Mouse (Mus musculus): ENCODE data around the gene Atcay. TPM values are rescaled to one million over a fixed set of nuclear protein-coding genes. Genes with fewer than 3 reads are reported as not detected.
A peak's percentile ranks its signal among the peaks of the same experiment; 100 is the strongest.
"Not testable (repeated sequence)": the region's sequence is repeated elsewhere in the genome, so short reads cannot be mapped to it uniquely, and the experiment has no call there.

The Atcay gene
- polyA plus RNA-seq, 1 experiment from 2014 or later: 0.69 TPM

DNA sequence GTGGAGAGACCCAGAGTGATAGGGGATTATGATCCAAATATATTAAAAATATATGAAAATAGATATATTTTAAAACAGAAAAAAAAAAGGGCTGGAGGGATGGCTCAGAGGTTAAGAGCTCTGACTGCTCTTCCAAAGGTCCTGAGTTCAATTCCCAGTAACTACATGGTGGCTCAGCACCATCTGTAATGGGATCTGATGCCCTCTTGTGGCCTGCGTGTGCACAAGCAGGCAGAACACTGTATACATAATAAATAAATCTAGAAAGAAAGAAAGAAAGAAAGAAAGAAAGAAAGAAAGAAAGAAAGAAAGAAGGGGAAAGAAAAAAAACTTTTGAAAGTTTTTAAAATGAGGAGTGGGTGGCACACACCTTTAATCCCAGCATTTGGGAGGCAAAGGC, 13.4 kb downstream of the Atcay start:
- not testable (repeated sequence) for H3K9ac ChIP-seq; H3K4me3 ChIP-seq (replicated peaks); H3K36me3 ChIP-seq; H3K4me1 ChIP-seq; H3K9me3 ChIP-seq (replicated peaks); H3K4me2 ChIP-seq (replicated peaks); ATAC-seq (ENCODE audit: insufficient number of reproducible peaks, low FRiP score, low TSS enrichment, low read depth); H3K27ac ChIP-seq (replicated peaks); H3K27me3 ChIP-seq
- 14% methylated on average over 1 of the region's 1 CpGs for WGBS

GRCm38 (mm10) chr10:81216810-81217209, 13.8 kb downstream of the Atcay start:
- H3K4me3 ChIP-seq (replicated peaks): no peak overlapping the region
- no peak for ATAC-seq (ENCODE audit: insufficient number of reproducible peaks, low FRiP score, low TSS enrichment, low read depth)
- no peak overlapping the region for H3K9ac ChIP-seq
- H3K36me3 ChIP-seq: no peaks in the 10 kb centered on the region
- H3K4me1 ChIP-seq: no peaks in the 10 kb centered on the region
- no peak overlapping the region for H3K4me2 ChIP-seq (replicated peaks)
- no peak overlapping the region for H3K27ac ChIP-seq (replicated peaks)
- WGBS: 80% methylated on average over 6 of the region's 6 CpGs
- H3K9me3 ChIP-seq (replicated peaks): no peaks in the 10 kb centered on the region
- H3K27me3 ChIP-seq: no peaks in the 10 kb centered on the region; the same call in 1 of the 2 replicates

DNA sequence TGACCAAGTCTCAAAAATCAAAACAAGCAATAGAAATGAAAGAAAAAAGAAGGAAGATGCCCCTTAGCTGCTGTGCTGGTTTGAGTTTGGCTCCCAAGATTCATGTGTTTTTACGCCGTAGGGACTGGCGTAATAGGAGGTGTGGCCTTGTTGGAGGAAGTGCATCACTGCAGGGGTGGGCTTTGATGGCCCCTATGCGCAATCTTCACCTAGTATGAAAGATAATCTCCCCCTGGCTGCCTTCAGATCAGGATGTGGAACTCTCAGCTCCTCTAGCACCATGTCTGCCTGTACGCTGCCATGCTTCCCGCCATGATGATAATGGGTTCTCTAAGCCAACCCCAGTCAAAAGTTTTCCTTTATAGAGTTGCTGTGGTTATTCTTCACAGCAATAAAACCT, 14.4 kb downstream of the Atcay start:
- H3K9me3 ChIP-seq (replicated peaks): no peaks in the 10 kb centered on the region
- H3K36me3 ChIP-seq: no peaks in the 10 kb centered on the region
- H3K27ac ChIP-seq (replicated peaks): no peak overlapping the region
- H3K27me3 ChIP-seq: no peaks in the 10 kb centered on the region; the same call in 1 of the 2 replicates
- no peak overlapping the region for H3K4me3 ChIP-seq (replicated peaks)
- H3K9ac ChIP-seq: no peak overlapping the region
- H3K4me2 ChIP-seq (replicated peaks): no peak overlapping the region
- no peak for ATAC-seq (ENCODE audit: insufficient number of reproducible peaks, low FRiP score, low TSS enrichment, low read depth)
- WGBS: 79% methylated on average over 6 of the region's 6 CpGs
- no peaks in the 10 kb centered on the region for H3K4me1 ChIP-seq

DNA sequence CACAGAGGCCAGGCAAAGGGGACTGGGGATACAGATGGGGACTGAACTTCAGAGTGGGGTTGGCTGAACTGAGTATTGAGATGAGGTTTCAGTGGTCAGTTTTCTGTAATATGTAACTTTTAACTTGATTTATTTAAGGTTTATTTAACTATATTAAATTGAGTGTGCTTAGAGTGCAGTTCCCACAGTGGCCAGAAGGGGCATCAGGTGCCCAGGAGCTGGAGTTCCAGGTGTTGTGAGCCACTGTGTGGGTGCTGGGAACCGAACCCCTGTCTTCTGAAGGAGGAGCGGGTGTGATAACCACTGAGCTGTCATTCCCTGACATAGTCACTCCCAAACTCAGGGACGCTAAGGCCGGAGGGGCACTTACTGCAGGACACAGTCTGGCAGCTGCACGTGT, 20.5 kb downstream of the Atcay start:
- H3K4me3 ChIP-seq (replicated peaks): no peak overlapping the region
- 93% methylated on average over 5 of the region's 5 CpGs for WGBS

GRCm38 (mm10) chr10:81204137-81204536, 26.5 kb downstream of the Atcay start:
- Histone ChIP-seq H3K4me3 (replicated peaks) (no peak overlapping the region), H3K9me3 (replicated peaks) (no peaks in the 10 kb centered on the region), H3K9ac (no peak overlapping the region), H3K4me1 (no peaks in the 10 kb centered on the region), H3K27ac (replicated peaks) (no peak overlapping the region), H3K4me2 (replicated peaks) (no peak overlapping the region), H3K27me3 (peaks cover 5% of the 10 kb centered on the region; the same call in 1 of the 2 replicates), H3K36me3 (no peaks in the 10 kb centered on the region)
- WGBS: 70% methylated on average over 4 of the region's 4 CpGs
- ATAC-seq (ENCODE audit: insufficient number of reproducible peaks, low FRiP score, low TSS enrichment, low read depth): no peak

More for the DNA sequence above, 20.5 kb downstream of the Atcay start:
- H3K4me1 ChIP-seq: no peaks in the 10 kb centered on the region
- ATAC-seq (ENCODE audit: insufficient number of reproducible peaks, low FRiP score, low TSS enrichment, low read depth): no peak
- H3K27me3 ChIP-seq: peaks cover 3% of the 10 kb centered on the region; the same call in 1 of the 2 replicates
- no peak overlapping the region for H3K27ac ChIP-seq (replicated peaks)
- no peak overlapping the region for H3K9ac ChIP-seq
- H3K36me3 ChIP-seq: no peaks in the 10 kb centered on the region
- no peaks in the 10 kb centered on the region for H3K9me3 ChIP-seq (replicated peaks)
- H3K4me2 ChIP-seq (replicated peaks): no peak overlapping the region

DNA sequence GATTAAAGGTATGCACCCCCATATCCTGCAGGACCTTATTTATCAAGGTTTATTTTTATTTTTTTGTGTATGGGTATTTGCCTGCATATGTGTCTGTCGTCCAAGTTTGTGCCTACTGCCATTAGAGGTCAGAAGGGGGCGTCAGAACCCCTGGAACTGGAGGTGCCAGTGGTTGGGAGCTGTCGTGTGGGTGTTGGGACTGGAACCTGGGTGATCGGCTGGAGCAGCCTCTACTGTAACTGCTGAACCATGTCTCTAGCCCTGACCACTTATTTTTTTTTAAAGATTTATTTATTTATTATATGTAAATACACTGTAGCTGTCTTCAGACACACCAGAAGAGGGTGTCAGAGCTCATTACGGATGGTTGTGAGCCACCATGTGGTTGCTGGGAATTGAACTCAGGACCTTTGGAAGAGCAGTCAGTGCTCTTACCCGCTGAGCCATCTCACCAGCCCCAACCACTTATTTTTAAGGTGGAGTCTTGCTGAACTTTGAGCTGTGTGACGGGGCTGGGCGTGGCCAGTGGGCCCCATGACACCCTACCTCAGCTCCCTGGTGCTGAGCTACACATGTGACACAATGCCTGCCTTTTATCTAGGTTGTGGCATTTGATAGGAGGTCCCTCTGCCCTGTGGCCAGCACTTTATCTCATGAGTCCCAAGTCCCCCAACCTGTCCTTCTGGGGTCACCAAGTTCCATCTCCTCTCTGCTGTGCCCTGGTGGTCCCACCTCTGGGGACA, 27.5 kb downstream of the Atcay start:
- Histone ChIP-seq H3K9me3 (replicated peaks) (no peaks in the 10 kb centered on the region), H3K27ac (replicated peaks) (no peak overlapping the region), H3K9ac (no peak overlapping the region), H3K27me3 (peaks cover 8% of the 10 kb centered on the region; the same call in 1 of the 2 replicates), H3K4me2 (replicated peaks) (no peak overlapping the region), H3K36me3 (no peaks in the 10 kb centered on the region), H3K4me1 (no peaks in the 10 kb centered on the region), H3K4me3 (replicated peaks) (no peak overlapping the region)
- WGBS: 66% methylated on average over 8 of the region's 8 CpGs
- no peak for ATAC-seq (ENCODE audit: insufficient number of reproducible peaks, low FRiP score, low TSS enrichment, low read depth)

DNA sequence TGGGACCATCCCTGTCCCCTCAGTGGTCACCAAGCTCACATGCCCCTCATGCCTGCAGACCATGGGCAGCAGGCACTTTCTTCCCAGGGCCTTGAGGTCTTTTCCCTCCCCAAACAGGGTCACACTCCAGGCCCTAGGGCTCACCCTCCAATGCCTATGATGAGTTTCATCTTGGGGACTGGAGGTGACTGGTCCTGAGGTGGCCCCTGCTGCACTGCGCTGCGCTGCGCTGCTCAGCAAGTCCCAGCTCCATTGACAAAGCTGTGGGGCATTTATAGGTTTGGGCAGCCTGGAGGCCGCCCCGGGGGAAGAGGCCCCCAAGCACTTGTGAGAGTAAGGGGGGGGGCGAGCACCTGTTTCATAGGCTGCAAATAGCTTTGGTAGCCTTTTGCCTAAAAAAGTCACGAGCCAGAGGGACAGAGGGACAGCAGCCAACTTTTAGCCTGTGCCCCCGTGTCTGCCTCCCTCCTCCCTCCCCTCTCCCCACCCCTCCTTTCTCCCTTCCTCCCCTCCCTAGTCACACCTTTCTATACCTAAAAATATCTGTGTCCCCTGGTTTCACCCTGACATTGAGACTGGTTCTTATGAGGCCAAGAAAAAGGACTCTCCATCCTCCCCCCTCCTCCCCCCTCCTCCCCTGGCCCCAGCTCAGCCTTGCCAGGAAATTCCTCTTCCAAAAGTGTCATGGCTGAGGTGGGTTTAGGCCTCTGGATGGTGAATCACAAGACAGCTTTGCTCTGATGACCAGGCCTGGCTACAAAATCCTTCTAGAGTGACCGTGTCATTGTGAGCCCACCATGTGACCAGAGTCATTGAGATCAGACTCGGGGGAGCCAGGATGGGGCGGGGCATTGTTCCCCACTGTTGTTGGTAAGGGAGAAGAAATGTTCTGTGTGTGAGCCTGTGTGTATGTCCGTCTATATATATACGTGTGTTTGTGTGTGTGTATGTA, 28.6 kb downstream of the Atcay start, which contains the start of gene Nmrk2:
Nmrk2 (minus strand) TSS at position 245 of the 952 bp plus-strand sequence.
- no peak within 1 kb of the TSS for H3K4me2 ChIP-seq (replicated peaks)
- H3K4me3 ChIP-seq (replicated peaks): no peak within 1 kb of the TSS
- 0 out of 2 replicates have a peak, but pooled peaks have one; percentile 16 for ATAC-seq (ENCODE audit: insufficient number of reproducible peaks, low FRiP score, low TSS enrichment, low read depth)

GRCm38 (mm10) chr10:81200605-81201287, 29.9 kb downstream of the Atcay start:
- no peak overlapping the region for H3K4me2 ChIP-seq (replicated peaks)
- 75% methylated on average over 20 of the region's 20 CpGs for WGBS

More for the DNA sequence above, 28.6 kb downstream of the Atcay start, which contains the start of gene Nmrk2:
- Histone ChIP-seq H3K9me3 (replicated peaks) (no peaks in the 10 kb centered on the region), H3K27me3 (peaks cover 9% of the 10 kb centered on the region; the same call in 1 of the 2 replicates), H3K4me1 (no peaks in the 10 kb centered on the region), H3K9ac (no peak within 1 kb of the TSS), H3K36me3 (no peaks in the 10 kb centered on the region), H3K27ac (replicated peaks) (no peak within 1 kb of the TSS)
- 49% methylated on average over 13 of the region's 13 CpGs for WGBS

DNA sequence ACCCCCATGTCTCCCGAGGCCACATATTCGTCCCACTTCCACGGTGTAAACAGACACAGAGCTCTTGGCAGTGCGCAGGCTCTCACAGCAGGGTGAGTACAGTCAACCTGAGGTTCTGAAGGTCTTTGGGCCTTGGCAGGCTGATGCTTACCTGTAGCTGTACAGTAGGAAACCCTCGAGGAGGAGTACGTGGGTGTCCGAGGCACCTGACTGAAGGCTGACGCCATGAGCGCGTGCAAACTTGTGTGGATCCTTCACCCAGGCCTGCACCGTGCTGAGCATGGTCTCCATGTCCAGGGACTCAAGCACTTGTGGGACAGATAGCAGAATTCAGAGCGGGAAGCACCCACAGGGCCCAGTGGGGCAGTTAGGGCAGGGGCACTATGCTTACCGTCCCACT, 30.5 kb downstream of the Atcay start:
- Histone ChIP-seq H3K4me3 (replicated peaks) (no peak overlapping the region), H3K9me3 (replicated peaks) (no peaks in the 10 kb centered on the region), H3K27me3 (peaks cover 27% of the 10 kb centered on the region), H3K4me1 (no peaks in the 10 kb centered on the region), H3K9ac (no peak overlapping the region), H3K36me3 (no peaks in the 10 kb centered on the region), H3K4me2 (replicated peaks) (no peak overlapping the region), H3K27ac (replicated peaks) (no peak overlapping the region)
- ATAC-seq (ENCODE audit: insufficient number of reproducible peaks, low FRiP score, low TSS enrichment, low read depth): no peak
- WGBS: 78% methylated on average over 13 of the region's 13 CpGs

More at GRCm38 (mm10) chr10:81200605-81201287, 29.9 kb downstream of the Atcay start:
- Histone ChIP-seq H3K4me3 (replicated peaks) (no peak overlapping the region), H3K27me3 (peaks cover 21% of the 10 kb centered on the region), H3K36me3 (no peaks in the 10 kb centered on the region), H3K9ac (no peak overlapping the region), H3K27ac (replicated peaks) (no peak overlapping the region), H3K4me1 (no peaks in the 10 kb centered on the region), H3K9me3 (replicated peaks) (no peaks in the 10 kb centered on the region)
- ATAC-seq (ENCODE audit: insufficient number of reproducible peaks, low FRiP score, low TSS enrichment, low read depth): no peak

DNA sequence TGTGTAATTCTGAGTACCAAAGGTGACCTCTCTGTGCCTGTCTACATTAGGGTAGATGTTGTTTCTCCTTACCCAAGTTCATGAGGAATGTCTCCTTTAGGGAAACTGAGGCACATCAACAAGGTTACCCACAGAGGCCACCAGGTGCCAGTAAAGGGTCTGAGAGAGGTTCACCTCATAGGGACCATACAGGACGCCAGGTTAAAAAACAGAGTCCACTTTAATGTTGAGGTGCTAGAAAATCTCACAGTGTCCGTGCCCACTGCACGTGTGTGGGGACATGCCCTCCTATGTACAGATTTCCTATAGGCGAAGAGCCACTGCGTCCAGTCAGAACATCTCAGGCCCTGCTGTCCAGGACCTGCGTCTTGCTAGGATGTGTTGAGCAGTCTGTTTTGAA, 31.6 kb downstream of the Atcay start:
- H3K27me3 ChIP-seq: peaks cover 38% of the 10 kb centered on the region
- H3K4me2 ChIP-seq (replicated peaks): no peak overlapping the region
- H3K27ac ChIP-seq (replicated peaks): no peak overlapping the region
- 82% methylated on average over 6 of the region's 6 CpGs for WGBS
- no peaks in the 10 kb centered on the region for H3K36me3 ChIP-seq
- peaks cover 7% of the 10 kb centered on the region for H3K4me1 ChIP-seq
- H3K4me3 ChIP-seq (replicated peaks): no peak overlapping the region
- H3K9me3 ChIP-seq (replicated peaks): no peaks in the 10 kb centered on the region
- no peak for ATAC-seq (ENCODE audit: insufficient number of reproducible peaks, low FRiP score, low TSS enrichment, low read depth)
- H3K9ac ChIP-seq: no peak overlapping the region

DNA sequence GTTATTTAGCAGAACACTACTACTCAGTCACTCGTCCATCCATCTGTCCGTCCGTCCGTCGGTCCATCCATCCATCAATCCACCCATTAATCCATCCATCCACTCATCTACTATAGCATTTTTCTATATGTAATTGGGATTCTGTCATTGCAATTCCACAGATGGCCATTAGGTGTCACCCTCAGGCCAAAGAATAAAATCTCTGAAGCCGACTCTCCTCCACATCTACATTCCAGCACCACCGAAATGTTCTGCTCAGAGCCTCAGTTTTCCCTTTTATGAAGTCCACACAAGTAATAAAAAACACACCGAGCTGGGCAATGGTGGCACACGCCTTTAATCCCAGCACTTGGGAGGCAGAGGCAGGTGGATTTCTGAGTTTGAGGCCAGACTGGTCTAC, 32.4 kb downstream of the Atcay start:
- WGBS: 4% methylated on average over 9 of the region's 9 CpGs
- no peak overlapping the region for H3K4me3 ChIP-seq (replicated peaks)
- H3K9me3 ChIP-seq (replicated peaks): no peaks in the 10 kb centered on the region
- no peak for ATAC-seq (ENCODE audit: insufficient number of reproducible peaks, low FRiP score, low TSS enrichment, low read depth)
- peaks cover 44% of the 10 kb centered on the region for H3K27me3 ChIP-seq
- H3K4me1 ChIP-seq: peaks cover 11% of the 10 kb centered on the region
- H3K27ac ChIP-seq (replicated peaks): no peak overlapping the region
- no peak overlapping the region for H3K9ac ChIP-seq
- H3K36me3 ChIP-seq: no peaks in the 10 kb centered on the region
- H3K4me2 ChIP-seq (replicated peaks): no peak overlapping the region

All from embryonic facial prominence, embryonic 15.5 days (tissue).